Mouse (Mus musculus) heart, adult 2 months (tissue): ENCODE measurements around the gene Phospho1. TPM values are rescaled to one million over a fixed set of nuclear protein-coding genes. Genes with fewer than 3 reads are reported as not detected.

Source experiments
- DNase-seq, 2 experiments: peaks; one replicate each; pipeline ENCODE4 v3.0.0; 2021
- H3K27ac ChIP-seq: fragments of 200-600 bp; 2 replicates; pipeline ENCODE4 v1.8.1; 2022
- H3K27me3 ChIP-seq: fragments of 200-500 bp; 2 replicates; pipeline ENCODE4 v1.6.1; 2012; ENCODE audit warnings: mild to moderate bottlenecking, low read length, inconsistent platforms, mixed read lengths; ENCODE audit not compliant: control insufficient read depth, insufficient read depth
- H3K36me3 ChIP-seq: fragments of 200-500 bp; 2 replicates; pipeline ENCODE4 v1.6.1; 2012; ENCODE audit warnings: low read length, inconsistent platforms; ENCODE audit not compliant: control insufficient read depth, insufficient read depth
- H3K4me1 ChIP-seq: fragments of 200-500 bp; 2 replicates; pipeline ENCODE4 v1.6.1; 2011; ENCODE audit warnings: low read length; ENCODE audit not compliant: control insufficient read depth, insufficient read depth
- H3K4me3 ChIP-seq: fragments of 200-600 bp; 2 replicates; pipeline ENCODE4 v1.8.1; 2022
- H3K79me2 ChIP-seq: fragments of 200-500 bp; replicated peaks from 2 replicates; pipeline ENCODE4 v1.6.1; 2012; ENCODE audit warnings: mild to moderate bottlenecking, inconsistent platforms, low read length, moderate library complexity, mixed read lengths; ENCODE audit not compliant: control insufficient read depth, insufficient read depth
- H3K9ac ChIP-seq: fragments of 200-500 bp; 2 replicates; pipeline ENCODE4 v1.6.1; 2012; ENCODE audit warnings: low read depth, mild to moderate bottlenecking, control low read depth, inconsistent platforms, low read length, mixed read lengths
- CTCF ChIP-seq: fragments of 200-600 bp; IDR thresholded peaks from 2 replicates; pipeline ENCODE4 v1.8.1; 2022; ENCODE audit warnings: antibody characterized with exemption, mild to moderate bottlenecking, moderate library complexity
- EP300 ChIP-seq: fragments of 200-500 bp; IDR thresholded peaks from 2 replicates; pipeline ENCODE4 v1.6.1; 2011; ENCODE audit warnings: low read depth, low read length, control low read depth; ENCODE audit not compliant: insufficient read depth
- POLR2A ChIP-seq: fragments of 200-500 bp; IDR thresholded peaks from 2 replicates; pipeline ENCODE4 v1.6.1; 2011; ENCODE audit warnings: mild to moderate bottlenecking, low read depth, low read length, control low read depth; ENCODE audit not compliant: insufficient read depth
- WGBS: fragments of 180-500 bp; shearing (Covaris S2); methylation state at CpG from one replicate; pipeline ENCODE4 v1.1.7; 2018; 5-methylcytosine and 5-hydroxymethylcytosine counted together
- intact Hi-C: fragments of 180-260 bp; cut with DNase I; formaldehyde crosslinking; loops from one replicate; pipeline ENCODE4 v1.15.1; 2025
- long read RNA-seq: library from polyadenylated mRNA; stranded (forward); transcript quantifications from one replicate; pipeline ENCODE4 v2.0.0, GENCODE M21; 2021
- polyA plus RNA-seq: library from polyadenylated mRNA; depleted of rRNA; stranded (reverse); fragments of >200 nt; gene quantifications from 2 replicates; pipeline ENCODE4 v1.2.3, GENCODE M21; 2012; rRNA removed
- total RNA-seq, 2 experiments: library from RNA; stranded (reverse); gene quantifications; 2 replicates each; pipeline ENCODE4 v1.2.3; 2021

The Phospho1 gene
- 100 to 1,000 TPM; 181 to 206 TPM for total RNA-seq
- 193 and 244 TPM in 2 replicates for polyA plus RNA-seq
- long read RNA-seq, transcript Phospho1-202 (3 exons, 590 nt): major isoform, 16 of 17 reads
- long read RNA-seq, partial matches to known transcripts: 0 of 17 reads
- long read RNA-seq, other reads (novel, unspliced or antisense): 0 of 17 reads

- Histone ChIP-seq H3K4me1 (peaks cover 9% of the 10 kb centered on the region), H3K36me3 (no peaks in the 10 kb centered on the region), H3K79me2 (no peaks in the 10 kb centered on the region), H3K27ac (peak within 1 kb of the TSS; percentile 97), H3K9ac (peak within 1 kb of the TSS; percentile 79), H3K4me3 (peak within 1 kb of the TSS; percentile 81), H3K27me3 (no peaks in the 10 kb centered on the region)
- peak; percentile 96 for DNase-seq
- TF ChIP-seq EP300: no peak
- no peak for TF ChIP-seq CTCF
- TF ChIP-seq POLR2A: peak; percentile 74
- WGBS: 1% methylated on average over 77 of the region's 78 CpGs
- intact Hi-C loops: loop anchor here (2.0 to 5.0 kb wide), 2 partner anchors 27 to 137 kb away; no protein-coding TSS in a partner anchor
Observed at GRCm38 (mm10) chr11:95824071-95824876, at the start of gene Phospho1. TSS of gene Phospho1 (plus strand) at chr11:95824499.

- intact Hi-C loops: no loop called here
- no peaks in the 10 kb centered on the region for H3K79me2 ChIP-seq
- H3K4me3 ChIP-seq: no peak overlapping the region
- peaks cover 5% of the 10 kb centered on the region for H3K36me3 ChIP-seq
- TF ChIP-seq EP300: peak; percentile 86
- TF ChIP-seq CTCF: no peak
- H3K9ac ChIP-seq: no peak overlapping the region
- H3K4me1 ChIP-seq: peaks cover 26% of the 10 kb centered on the region
- H3K27ac ChIP-seq: peak overlapping the region; percentile 72
- DNase-seq: peak; percentile 62 to 82
- WGBS: 22% methylated on average over 17 of the region's 17 CpGs
- no peaks in the 10 kb centered on the region for H3K27me3 ChIP-seq
Observed at GRCm38 (mm10) chr11:95777323-95778297, 46.7 kb upstream of the Phospho1 start.

- Histone ChIP-seq H3K4me3 (no peak overlapping the region), H3K36me3 (peaks cover 2% of the 10 kb centered on the region), H3K4me1 (peaks cover 15% of the 10 kb centered on the region), H3K9ac (no peak overlapping the region), H3K27ac (peak overlapping the region; percentile 72), H3K79me2 (no peaks in the 10 kb centered on the region), H3K27me3 (no peaks in the 10 kb centered on the region)
- intact Hi-C loops: no loop called here
- 65% methylated on average over 4 of the region's 4 CpGs for WGBS
- peak in 1 of 2 experiments; percentile 36 for DNase-seq
- TF ChIP-seq POLR2A (no peak), CTCF (peak; percentile 58)
Observed at GRCm38 (mm10) chr11:95778831-95779251, 45.5 kb upstream of the Phospho1 start.

GRCm38 (mm10) chr11:95779366-95779765, 44.9 kb upstream of the Phospho1 start:
- Histone ChIP-seq H3K4me1 (peaks cover 14% of the 10 kb centered on the region), H3K27ac (no peak overlapping the region), H3K27me3 (no peaks in the 10 kb centered on the region), H3K79me2 (no peaks in the 10 kb centered on the region), H3K36me3 (peaks cover 2% of the 10 kb centered on the region), H3K4me3 (no peak overlapping the region), H3K9ac (no peak overlapping the region)
- intact Hi-C loops: no loop called here
- 72% methylated on average over 4 of the region's 4 CpGs for WGBS
- TF ChIP-seq EP300 (no peak), CTCF (no peak), POLR2A (no peak)
- DNase-seq: no peak

GRCm38 (mm10) chr11:95780480-95780879, 43.8 kb upstream of the Phospho1 start:
- H3K4me3 ChIP-seq: no peak overlapping the region
- H3K79me2 ChIP-seq: no peaks in the 10 kb centered on the region
- no peaks in the 10 kb centered on the region for H3K27me3 ChIP-seq
- H3K36me3 ChIP-seq: peaks cover 2% of the 10 kb centered on the region
- no peak for TF ChIP-seq POLR2A
- TF ChIP-seq EP300: no peak
- no peak for TF ChIP-seq CTCF
- H3K4me1 ChIP-seq: peaks cover 14% of the 10 kb centered on the region
- no peak overlapping the region for H3K27ac ChIP-seq
- no peak overlapping the region for H3K9ac ChIP-seq
- WGBS: 94% methylated on average over 8 of the region's 8 CpGs
- no peak for DNase-seq
- intact Hi-C loops: no loop called here
